Mouse (Mus musculus): ENCODE results near the gene Snx33. TPM values are rescaled to one million over a fixed set of nuclear protein-coding genes. Genes with fewer than 3 reads are reported as not detected.

Snx33 gene
- total and polyA plus RNA-seq, 2 experiments from 2014 or later, result 5.2 to 11.4 TPM

GRCm38 (mm10) chr9:56868292-56868691 is 59.9 kb downstream of the Snx33 start:
- DNase-seq (ENCODE audit: low spot score) (peak; percentile 81), ATAC-seq (ENCODE audit: insufficient read depth, low read depth) (peak; percentile 68)
- Histone ChIP-seq H3K27ac (ENCODE audit: low read depth) (peak overlapping the region; percentile 92), H3K4me2 (ENCODE audit: low read depth, low read length) (peak overlapping the region; percentile 77), H3K4me1 (ENCODE audit: control insufficient read depth, insufficient read depth) (peaks cover 67% of the 10 kb centered on the region), H3K9me3 (replicated peaks; ENCODE audit: control insufficient read depth, low read length) (no peaks in the 10 kb centered on the region), H3K27me3 (ENCODE audit: control insufficient read depth, insufficient read depth, low read length) (no peaks in the 10 kb centered on the region), H3K4me3 (ENCODE audit: low read depth, low read length) (0 out of 2 replicates have a peak overlapping the region, but pooled peaks have one; percentile 56), H3K9ac (replicated peaks; ENCODE audit: low read depth, low read length) (peak overlapping the region; percentile 11), H3K36me3 (replicated peaks; ENCODE audit: control insufficient read depth, insufficient read depth, low read length) (no peaks in the 10 kb centered on the region)
- WGBS, result 7% methylated on average over 6 of the region's 6 CpGs
- TF ChIP-seq CTCF (IDR thresholded peaks at IDR 0.05; ENCODE audit: low read depth) (no peak), EP300 (IDR thresholded peaks at IDR 0.05; ENCODE audit: low read depth) (no peak)

Other genes with a start within 250 kb of the Snx33 start
- 0.93 and 2.4 TPM in 2 replicates for gene Lingo1, start 131.9 kb downstream of the Snx33 start, total RNA-seq (2014; rRNA removed; ENCODE audit: low replicate concordance)
- 0.66 and 1.1 TPM in 2 replicates for gene Lingo1, start 131.9 kb downstream of the Snx33 start, polyA plus RNA-seq (2015; fragmentation: Nextera tagmentation; extraction: Ambion mirVana)
- gene Odf3l1, start 63.7 kb downstream of the Snx33 start, total RNA-seq (2014; rRNA removed; ENCODE audit: low replicate concordance), result not detected in 2 replicates
- gene Odf3l1, start 63.7 kb downstream of the Snx33 start, polyA plus RNA-seq (2015; fragmentation: Nextera tagmentation; extraction: Ambion mirVana), result 0.12 and 0.36 TPM in 2 replicates
- gene Cspg4, start 63.3 kb downstream of the Snx33 start, total RNA-seq (2014; rRNA removed; ENCODE audit: low replicate concordance), result 62.4 and 93.5 TPM in 2 replicates
- gene Cspg4, start 63.3 kb downstream of the Snx33 start, polyA plus RNA-seq (2015; fragmentation: Nextera tagmentation; extraction: Ambion mirVana), result 14.4 and 17.4 TPM in 2 replicates
- gene Imp3, start 9.1 kb upstream of the Snx33 start, total RNA-seq (2014; rRNA removed; ENCODE audit: low replicate concordance), result 178 and 179 TPM in 2 replicates
- 58.1 and 63.1 TPM in 2 replicates for gene Imp3, start 9.1 kb upstream of the Snx33 start, polyA plus RNA-seq (2015; fragmentation: Nextera tagmentation; extraction: Ambion mirVana)
- 2.8 and 9.6 TPM in 2 replicates for gene Snupn, start 22.5 kb upstream of the Snx33 start, total RNA-seq (2014; rRNA removed; ENCODE audit: low replicate concordance)
- gene Snupn, start 22.5 kb upstream of the Snx33 start, polyA plus RNA-seq (2015; fragmentation: Nextera tagmentation; extraction: Ambion mirVana), result 14.9 and 15.8 TPM in 2 replicates
- 22.2 and 22.6 TPM in 2 replicates for gene Ptpn9, start 66.6 kb upstream of the Snx33 start, total RNA-seq (2014; rRNA removed; ENCODE audit: low replicate concordance)
- 7.8 and 8.9 TPM in 2 replicates for gene Ptpn9, start 66.6 kb upstream of the Snx33 start, polyA plus RNA-seq (2015; fragmentation: Nextera tagmentation; extraction: Ambion mirVana)
- 27.9 and 39.6 TPM in 2 replicates for gene Sin3a, start 143.7 kb upstream of the Snx33 start, total RNA-seq (2014; rRNA removed; ENCODE audit: low replicate concordance)
- gene Sin3a, start 143.7 kb upstream of the Snx33 start, polyA plus RNA-seq (2015; fragmentation: Nextera tagmentation; extraction: Ambion mirVana), result 9.7 and 12.1 TPM in 2 replicates
- 106 and 138 TPM in 2 replicates for gene Man2c1, start 202.3 kb upstream of the Snx33 start, total RNA-seq (2014; rRNA removed; ENCODE audit: low replicate concordance)
- gene Man2c1, start 202.3 kb upstream of the Snx33 start, polyA plus RNA-seq (2015; fragmentation: Nextera tagmentation; extraction: Ambion mirVana), result 31.8 and 35.6 TPM in 2 replicates
- gene Neil1, start 219.9 kb upstream of the Snx33 start, total RNA-seq (2014; rRNA removed; ENCODE audit: low replicate concordance), result 10.3 and 13.6 TPM in 2 replicates
- 5.1 and 5.9 TPM in 2 replicates for gene Neil1, start 219.9 kb upstream of the Snx33 start, polyA plus RNA-seq (2015; fragmentation: Nextera tagmentation; extraction: Ambion mirVana)
- gene Commd4, start 230.0 kb upstream of the Snx33 start, total RNA-seq (2014; rRNA removed; ENCODE audit: low replicate concordance), result 21.1 and 45.2 TPM in 2 replicates
- gene Commd4, start 230.0 kb upstream of the Snx33 start, polyA plus RNA-seq (2015; fragmentation: Nextera tagmentation; extraction: Ambion mirVana), result 69.4 and 71.8 TPM in 2 replicates